Mouse (Mus musculus): Measurements from ENCODE around the gene Bcl2l12.

The Bcl2l12 gene

GRCm38 (mm10) chr7:45017242-45018061 lies 18.9 kb upstream of the Bcl2l12 start, which contains the start of gene Rras:
Gene Rras (plus strand): TSS chr7:45017961.
- WGBS, result under 1% methylated on average over 36 of the region's 36 CpGs

- under 1% methylated on average over 4 of the region's 4 CpGs for WGBS
Measured at GRCm38 (mm10) chr7:45016761-45017160, 18.2 kb upstream of the Bcl2l12 start.

GRCm38 (mm10) chr7:45015957-45016612 lies 17.6 kb upstream of the Bcl2l12 start, which contains the start of gene Scaf1:
Gene Scaf1 (minus strand): TSS chr7:45016363.
- under 1% methylated on average over 69 of the region's 69 CpGs for WGBS

GRCm38 (mm10) chr7:45015344-45015956 lies 16.9 kb upstream of the Bcl2l12 start:
- WGBS, result under 1% methylated on average over 20 of the region's 20 CpGs

- WGBS, result 93% methylated on average over 3 of the region's 3 CpGs
Measured at GRCm38 (mm10) chr7:45014096-45014451, 15.6 kb upstream of the Bcl2l12 start.

GRCm38 (mm10) chr7:45013366-45014095 lies 15.0 kb upstream of the Bcl2l12 start:
- 92% methylated on average over 16 of the region's 16 CpGs for WGBS

GRCm38 (mm10) chr7:45012824-45013223 lies 14.3 kb upstream of the Bcl2l12 start:
- WGBS, result 79% methylated on average over 4 of the region's 4 CpGs

- WGBS, result 98% methylated on average over 6 of the region's 6 CpGs
Measured at GRCm38 (mm10) chr7:45012011-45012410, 13.5 kb upstream of the Bcl2l12 start.

- 94% methylated on average over 19 of the region's 19 CpGs for WGBS
Measured at GRCm38 (mm10) chr7:45008411-45008810, 9.9 kb upstream of the Bcl2l12 start.

- 96% methylated on average over 30 of the region's 30 CpGs for WGBS
Measured at GRCm38 (mm10) chr7:45007846-45008245, 9.3 kb upstream of the Bcl2l12 start.

- 94% methylated on average over 29 of the region's 29 CpGs for WGBS
Measured at GRCm38 (mm10) chr7:45007141-45007540, 8.6 kb upstream of the Bcl2l12 start.

- WGBS, result 93% methylated on average over 12 of the region's 12 CpGs
Measured at GRCm38 (mm10) chr7:45006503-45006902, 8.0 kb upstream of the Bcl2l12 start.

GRCm38 (mm10) chr7:45005321-45005992 lies 6.9 kb upstream of the Bcl2l12 start:
- WGBS, result 88% methylated on average over 6 of the region's 6 CpGs

GRCm38 (mm10) chr7:45004546-45004945 lies 6.0 kb upstream of the Bcl2l12 start:
- WGBS, result 63% methylated on average over 3 of the region's 3 CpGs

GRCm38 (mm10) chr7:45002440-45002839 lies 3.9 kb upstream of the Bcl2l12 start:
- WGBS, result 57% methylated on average over 7 of the region's 7 CpGs

- 64% methylated on average over 21 of the region's 21 CpGs for WGBS
Measured at GRCm38 (mm10) chr7:45000539-45001114, 2.1 kb upstream of the Bcl2l12 start.

GRCm38 (mm10) chr7:44999753-45000152 lies 1.2 kb upstream of the Bcl2l12 start:
- 52% methylated on average over 11 of the region's 11 CpGs for WGBS

GRCm38 (mm10) chr7:44997940-44998428 lies 528 bp downstream of the Bcl2l12 start:
- WGBS, result 3% methylated on average over 15 of the region's 15 CpGs

- WGBS, result under 1% methylated on average over 43 of the region's 43 CpGs
Measured at GRCm38 (mm10) chr7:44997231-44997939, 1.1 kb downstream of the Bcl2l12 start, which contains the start of gene Irf3. Gene Irf3 (plus strand): TSS chr7:44997648.

- WGBS, result 16% methylated on average over 10 of the region's 10 CpGs
Measured at GRCm38 (mm10) chr7:44996672-44997071, 1.8 kb downstream of the Bcl2l12 start.

Measured in cerebral cortex, adult 2 months (tissue).